Mouse (Mus musculus) mammary gland, adult 2 months (tissue): ENCODE measurements around the gene Cntn1. TPM values are rescaled to one million over a fixed set of nuclear protein-coding genes. Genes with fewer than 3 reads are reported as not detected.

Source experiments
- polyA plus RNA-seq: library from polyadenylated mRNA; depleted of rRNA; stranded (reverse); fragments of >200 nt; gene quantifications from 2 replicates; pipeline ENCODE4 v1.2.3, GENCODE M21; 2012; ENCODE audit warnings: low replicate concordance; rRNA removed

Cntn1 gene
- polyA plus RNA-seq = 1.6 and 2.6 TPM in 2 replicates

GRCm38 (mm10) chr15:92050996-92051352 lies at the start of gene Cntn1:
Gene Cntn1 (plus strand): TSS chr15:92051165.

Other genes starting within 250 kb of the Cntn1 start
- gene Smgc, start 212.9 kb upstream of the Cntn1 start, polyA plus RNA-seq = not detected in 2 replicates